Mouse (Mus musculus) limb, embryonic 11.5 days (tissue): Measurements from ENCODE around the gene Slc22a23. TPM values are rescaled to one million over a fixed set of nuclear protein-coding genes. Genes with fewer than 3 reads are reported as not detected.
A peak's percentile ranks its signal among the peaks of the same experiment; 100 is the strongest.

Experiments used
- ATAC-seq: fragments of 200-750 bp; cut with Nextera tagmentation; 2 replicates; pipeline ENCODE4 v1.8.0; 2017; ENCODE audit warnings: low read depth; ENCODE audit not compliant: insufficient number of reproducible peaks, low FRiP score, low TSS enrichment
- DNase-seq: peaks from one replicate; pipeline ENCODE4 v3.0.0-alpha.2; 2015; ENCODE audit warnings: low spot score
- H3K27ac ChIP-seq: fragments of 300-500 bp; sonication (generic); replicated peaks from 2 replicates; pipeline ENCODE4 v1.5.1; 2014; ENCODE audit warnings: low read depth, mild to moderate bottlenecking, low read length
- H3K27me3 ChIP-seq: fragments of 300-500 bp; sonication (generic); 2 replicates; pipeline ENCODE4 v1.6.1; 2014; ENCODE audit warnings: mild to moderate bottlenecking, low read length, mixed read lengths; ENCODE audit not compliant: control insufficient read depth, insufficient read depth
- H3K36me3 ChIP-seq: fragments of 300-500 bp; sonication (generic); 2 replicates; pipeline ENCODE4 v1.6.1; 2014; ENCODE audit warnings: mild to moderate bottlenecking, low read length, moderate library complexity, mixed read lengths; ENCODE audit not compliant: control insufficient read depth, insufficient read depth
- H3K4me1 ChIP-seq: fragments of 300-500 bp; sonication (generic); 2 replicates; pipeline ENCODE4 v1.6.1; 2014; ENCODE audit warnings: low read length, mixed read lengths; ENCODE audit not compliant: control insufficient read depth, insufficient read depth
- H3K4me2 ChIP-seq: fragments of 300-500 bp; sonication (generic); 2 replicates; pipeline ENCODE4 v1.6.1; 2014; ENCODE audit warnings: low read depth, mild to moderate bottlenecking, moderate library complexity; ENCODE audit not compliant: severe bottlenecking
- H3K4me3 ChIP-seq: fragments of 300-500 bp; sonication (generic); 2 replicates; pipeline ENCODE4 v1.5.1; 2014; ENCODE audit warnings: low read depth, low read length
- H3K9ac ChIP-seq: fragments of 300-500 bp; sonication (generic); 2 replicates; pipeline ENCODE4 v1.6.1; 2014; ENCODE audit warnings: mild to moderate bottlenecking, low read length
- H3K9me3 ChIP-seq: fragments of 300-500 bp; sonication (generic); 2 replicates; pipeline ENCODE4 v1.6.1; 2016; ENCODE audit warnings: low read length; ENCODE audit not compliant: control insufficient read depth
- WGBS: fragments of 180-500 bp; shearing (Covaris S2); extraction: QIAGEN DNeasy Blood & Tissue Kit; methylation state at CpG from one replicate; pipeline ENCODE4 v1.1.7; 2014; 5-methylcytosine and 5-hydroxymethylcytosine counted together
- polyA plus RNA-seq: library from polyadenylated mRNA; unstranded; fragments of >200 nt; fragmentation: Nextera tagmentation; extraction: Ambion mirVana; gene quantifications from 2 replicates; pipeline ENCODE4 v1.2.1, GENCODE M21; 2014

Gene Slc22a23
- polyA plus RNA-seq, 1 experiment from 2014 or later = 3.2 TPM

DNA sequence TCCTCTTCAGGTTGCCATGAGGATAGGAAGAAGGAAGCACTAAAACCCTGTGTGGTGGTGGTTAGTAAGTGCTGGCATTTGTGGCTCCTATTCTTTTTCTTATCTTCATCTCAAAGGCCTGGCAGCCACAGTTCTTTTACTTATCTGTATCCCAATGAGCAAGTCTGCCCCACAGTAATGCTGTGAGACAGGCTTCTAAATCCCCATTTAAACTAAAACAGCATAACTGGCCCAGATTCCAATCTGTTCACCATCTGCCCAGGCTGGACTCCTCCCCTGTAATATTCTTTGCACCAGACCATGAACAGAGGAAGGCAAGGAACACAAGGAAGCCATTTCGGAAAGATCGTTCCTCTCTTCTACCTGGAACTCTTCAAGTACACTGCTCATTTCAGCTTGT is 70.6 kb downstream of the Slc22a23 start:
- no peak overlapping the region for H3K4me3 ChIP-seq
- no peaks in the 10 kb centered on the region for H3K9me3 ChIP-seq
- H3K4me1 ChIP-seq = peaks cover 7% of the 10 kb centered on the region
- H3K27ac ChIP-seq = no peak overlapping the region
- DNase-seq (no peak), ATAC-seq (no peak)
- 86% methylated on average over 2 of the region's 2 CpGs for WGBS
- no peak overlapping the region for H3K4me2 ChIP-seq
- H3K27me3 ChIP-seq = no peaks in the 10 kb centered on the region
- no peak overlapping the region for H3K9ac ChIP-seq
- no peaks in the 10 kb centered on the region for H3K36me3 ChIP-seq

DNA sequence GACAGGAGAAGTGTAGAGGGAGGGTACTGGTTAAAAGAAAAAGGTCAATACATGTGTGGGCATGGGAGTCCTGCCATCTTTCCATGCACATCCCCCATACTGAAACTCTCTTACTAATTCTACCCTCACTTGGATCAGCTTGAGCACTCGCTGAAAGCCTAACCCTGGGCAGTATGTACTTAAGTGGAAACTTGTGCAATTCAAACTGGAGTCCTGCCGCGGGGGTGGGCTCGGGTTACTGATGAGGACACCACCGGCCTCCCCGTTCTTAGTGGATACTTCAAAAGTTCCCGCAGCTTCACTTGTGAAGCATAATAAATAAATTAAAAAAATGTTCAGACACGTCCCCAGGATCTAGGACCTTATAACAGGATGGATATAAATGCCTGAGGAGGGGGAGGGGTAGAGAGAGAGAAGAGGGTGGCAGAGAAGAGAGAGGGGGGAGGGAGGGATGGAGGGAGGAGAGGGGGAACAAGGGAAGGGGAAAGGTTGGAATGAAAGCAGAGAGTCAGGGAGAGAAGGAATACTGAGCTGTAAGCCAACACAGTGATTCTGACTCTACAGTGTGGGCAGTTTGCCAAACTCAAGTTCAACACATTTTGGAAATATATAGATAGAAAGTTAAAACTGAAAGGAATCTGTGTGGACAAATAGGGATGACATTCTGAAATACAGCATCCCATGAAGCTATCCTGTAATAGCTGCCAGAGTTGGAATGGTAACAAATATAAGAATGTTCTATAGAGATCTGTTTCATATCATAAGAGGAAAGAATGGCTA is 72.5 kb downstream of the Slc22a23 start:
- no peaks in the 10 kb centered on the region for H3K9me3 ChIP-seq
- no peak overlapping the region for H3K9ac ChIP-seq
- no peak overlapping the region for H3K4me3 ChIP-seq
- H3K4me1 ChIP-seq = peaks cover 7% of the 10 kb centered on the region
- WGBS = 12% methylated on average over 8 of the region's 8 CpGs
- no peaks in the 10 kb centered on the region for H3K36me3 ChIP-seq
- ATAC-seq (no peak; the same call in 1 of the 2 replicates), DNase-seq (peak; percentile 52)
- H3K4me2 ChIP-seq = no peak overlapping the region
- no peak overlapping the region for H3K27ac ChIP-seq
- H3K27me3 ChIP-seq = no peaks in the 10 kb centered on the region

DNA sequence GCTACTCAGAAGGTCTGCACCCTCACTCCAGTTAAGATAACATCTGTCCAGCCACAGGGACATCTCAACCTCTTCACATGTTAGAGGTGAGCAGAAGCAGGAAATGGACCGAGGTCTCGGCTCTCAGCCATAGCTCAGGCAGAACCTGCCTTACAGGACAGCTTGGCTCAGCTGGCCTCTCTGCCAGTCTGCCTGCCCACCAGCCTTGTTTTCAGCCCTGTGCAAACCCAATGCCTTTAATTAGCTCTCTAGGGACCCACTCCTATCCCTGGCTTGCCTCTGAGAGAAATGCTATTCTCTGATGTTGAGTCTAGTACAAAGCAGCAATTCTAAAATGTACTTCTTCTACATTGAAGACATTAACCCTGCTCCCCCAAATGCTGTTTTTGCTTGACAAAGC is 73.3 kb downstream of the Slc22a23 start:
- ATAC-seq = no peak

DNA sequence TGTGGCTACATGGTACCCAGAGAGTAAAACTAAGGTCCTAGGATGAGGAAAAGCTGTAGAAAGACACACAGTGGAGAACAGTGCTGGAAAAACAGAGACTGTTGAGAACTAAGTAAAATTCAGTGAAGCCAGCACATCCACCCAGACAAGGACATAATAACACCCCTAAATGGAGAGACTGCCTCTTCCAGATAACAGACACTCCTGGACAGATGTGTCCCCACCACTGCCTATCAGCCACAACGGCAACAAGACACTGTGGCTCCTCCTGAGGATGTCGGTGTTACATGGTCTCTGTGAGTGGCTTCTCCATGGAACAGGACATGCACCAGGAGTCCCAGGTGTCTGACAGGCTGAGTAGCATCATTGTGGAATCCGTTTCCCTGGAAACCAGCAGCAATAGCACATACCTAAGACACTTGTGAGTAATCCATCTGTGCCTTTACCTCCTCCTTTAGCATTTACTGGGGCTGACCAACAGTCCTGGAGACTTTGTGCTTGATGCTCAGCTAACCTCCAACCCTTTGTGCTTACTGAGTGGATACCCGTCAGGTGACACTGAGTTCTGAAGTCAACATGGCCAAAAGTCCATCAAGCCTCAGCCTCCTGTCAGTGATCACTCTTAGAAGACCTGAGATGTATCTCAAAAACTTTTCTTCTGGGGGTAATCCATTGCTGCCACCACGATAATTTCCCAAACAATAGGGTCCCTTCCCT is 73.9 kb downstream of the Slc22a23 start:
- Histone ChIP-seq H3K27me3 (no peaks in the 10 kb centered on the region), H3K27ac (no peak overlapping the region), H3K4me2 (no peak overlapping the region), H3K9me3 (no peaks in the 10 kb centered on the region), H3K36me3 (no peaks in the 10 kb centered on the region), H3K4me1 (peaks cover 7% of the 10 kb centered on the region), H3K4me3 (no peak overlapping the region), H3K9ac (no peak overlapping the region)
- ATAC-seq = no peak
- no peak for DNase-seq
- WGBS = 85% methylated on average over 5 of the region's 5 CpGs

More for the DNA sequence above, 73.3 kb downstream of the Slc22a23 start:
- Histone ChIP-seq H3K36me3 (no peaks in the 10 kb centered on the region), H3K27me3 (no peaks in the 10 kb centered on the region), H3K9me3 (no peaks in the 10 kb centered on the region), H3K4me3 (no peak overlapping the region), H3K4me2 (no peak overlapping the region), H3K27ac (no peak overlapping the region), H3K9ac (no peak overlapping the region), H3K4me1 (peaks cover 7% of the 10 kb centered on the region)
- WGBS = 84% methylated on average over 2 of the region's 2 CpGs
- DNase-seq = no peak

DNA sequence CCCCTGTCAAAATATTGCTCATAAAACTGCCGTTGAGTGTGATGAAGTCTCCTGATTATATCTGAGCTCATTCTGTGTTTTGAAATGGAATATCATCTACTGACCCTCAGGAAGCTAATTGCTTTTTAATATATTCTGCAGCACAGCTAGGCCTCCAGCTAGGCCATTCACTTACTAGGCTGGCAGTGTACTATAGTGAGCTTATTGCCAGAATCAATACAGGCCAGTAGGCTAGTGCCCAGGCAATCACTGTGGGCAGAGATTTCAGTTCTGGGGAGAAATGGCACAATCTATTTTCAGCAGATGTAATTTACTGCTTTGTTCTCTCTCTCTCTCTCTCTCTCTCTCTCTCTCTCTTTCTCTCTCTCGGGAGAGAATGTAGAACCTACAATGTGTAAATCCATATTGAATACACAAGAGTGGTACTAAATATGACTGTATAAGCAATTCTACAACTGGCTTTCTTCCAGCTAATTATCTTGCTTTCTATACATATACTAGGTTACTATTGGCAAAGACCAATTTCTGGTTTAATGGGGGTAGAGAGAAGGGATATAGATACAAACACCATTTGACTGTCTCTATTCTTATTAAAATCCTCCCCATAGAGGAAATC is 75.5 kb downstream of the Slc22a23 start:
- Histone ChIP-seq H3K4me2 (no peak overlapping the region), H3K27me3 (no peaks in the 10 kb centered on the region), H3K9me3 (no peaks in the 10 kb centered on the region), H3K36me3 (no peaks in the 10 kb centered on the region), H3K9ac (no peak overlapping the region), H3K4me3 (no peak overlapping the region), H3K27ac (no peak overlapping the region), H3K4me1 (peaks cover 7% of the 10 kb centered on the region)
- DNase-seq (no peak), ATAC-seq (no peak)
- 88% methylated on average over 2 of the region's 2 CpGs for WGBS

DNA sequence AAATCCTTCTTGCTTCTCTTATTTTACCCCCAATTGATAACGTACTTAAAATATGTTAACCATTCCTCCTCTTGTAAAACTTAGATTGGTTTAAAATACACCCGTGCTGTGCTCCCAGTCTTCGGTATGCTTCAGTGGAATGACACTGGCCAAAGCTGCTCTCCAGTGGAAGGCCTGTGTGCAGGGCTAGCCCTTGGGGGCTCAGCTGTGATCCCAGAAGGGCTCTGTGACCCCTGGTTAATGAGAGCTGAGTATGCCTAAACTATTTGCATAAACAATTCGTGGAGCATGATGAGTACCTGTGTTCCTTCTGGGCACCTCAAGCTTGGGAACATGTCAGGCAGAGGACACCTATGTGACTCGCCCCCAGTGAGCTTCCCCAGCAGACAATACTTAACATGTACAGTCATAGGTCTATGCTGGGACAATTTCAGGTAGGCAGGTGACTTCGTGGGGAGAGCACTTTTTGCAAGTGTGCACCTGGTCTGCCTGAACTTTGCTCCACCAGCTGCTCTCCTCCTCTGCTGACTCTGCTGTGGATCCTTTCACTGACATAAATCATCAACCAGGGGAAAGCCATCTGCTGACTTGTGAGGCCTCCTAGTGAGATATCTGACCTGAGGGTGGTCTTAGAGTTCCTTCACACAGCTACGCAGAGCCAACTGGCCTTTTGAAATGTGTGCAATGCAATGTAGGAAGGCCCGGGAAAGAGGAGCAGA is 77.9 kb downstream of the Slc22a23 start:
- DNase-seq = no peak
- ATAC-seq = no peak
- Histone ChIP-seq H3K9ac (no peak overlapping the region), H3K4me2 (no peak overlapping the region), H3K4me3 (no peak overlapping the region), H3K9me3 (no peaks in the 10 kb centered on the region), H3K27ac (no peak overlapping the region), H3K36me3 (no peaks in the 10 kb centered on the region), H3K4me1 (peaks cover 5% of the 10 kb centered on the region; the same call in 1 of the 2 replicates), H3K27me3 (no peaks in the 10 kb centered on the region)
- WGBS = 81% methylated on average over 8 of the region's 8 CpGs

DNA sequence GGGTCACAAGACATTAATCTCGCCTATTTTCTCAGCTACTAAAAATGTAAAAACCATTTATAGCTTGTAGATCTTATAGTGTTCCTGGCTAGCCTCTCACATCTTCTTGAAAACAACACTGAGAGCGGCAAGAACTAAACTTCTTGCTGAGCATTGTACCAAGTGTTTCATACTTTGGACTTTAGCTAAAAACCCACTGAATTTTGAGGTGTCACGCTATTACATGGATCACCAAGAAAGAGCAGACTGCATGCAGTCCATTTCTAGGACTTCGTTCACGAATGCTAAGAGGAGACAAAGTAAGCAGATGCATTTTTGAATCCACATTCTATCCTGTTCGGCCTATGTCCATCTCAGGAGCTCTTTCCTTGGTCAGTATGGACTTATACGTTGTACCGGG is 78.9 kb downstream of the Slc22a23 start:
- DNase-seq = no peak
- Histone ChIP-seq H3K36me3 (no peaks in the 10 kb centered on the region), H3K27ac (no peak overlapping the region), H3K4me1 (no peaks in the 10 kb centered on the region), H3K4me3 (no peak overlapping the region), H3K27me3 (no peaks in the 10 kb centered on the region), H3K4me2 (no peak overlapping the region), H3K9ac (no peak overlapping the region), H3K9me3 (no peaks in the 10 kb centered on the region)
- no peak for ATAC-seq
- 95% methylated on average over 8 of the region's 8 CpGs for WGBS

DNA sequence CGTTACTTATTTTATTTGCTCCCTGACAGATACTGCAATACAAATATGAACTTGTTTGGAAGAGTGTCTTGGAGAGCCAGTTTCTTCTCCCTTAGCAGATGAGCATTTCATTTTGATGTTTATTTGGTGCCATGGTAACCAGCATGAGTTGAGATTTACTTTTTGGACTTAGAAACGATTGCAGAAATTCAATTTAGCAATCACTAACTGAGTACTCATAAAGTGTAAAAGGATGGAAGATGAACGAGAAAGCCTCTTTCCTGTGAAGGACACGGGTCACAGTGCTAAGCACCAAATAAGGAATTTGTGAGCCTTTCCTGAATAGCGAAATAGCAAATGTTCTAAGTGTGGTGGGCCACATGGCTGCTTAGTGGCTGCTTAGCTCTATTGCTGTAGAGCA is 79.4 kb downstream of the Slc22a23 start:
- Histone ChIP-seq H3K4me2 (no peak overlapping the region), H3K36me3 (no peaks in the 10 kb centered on the region), H3K4me3 (no peak overlapping the region), H3K9me3 (no peaks in the 10 kb centered on the region), H3K9ac (no peak overlapping the region), H3K27ac (no peak overlapping the region), H3K27me3 (no peaks in the 10 kb centered on the region), H3K4me1 (no peaks in the 10 kb centered on the region)
- ATAC-seq (no peak), DNase-seq (no peak)
- WGBS = 85% methylated on average over 5 of the region's 5 CpGs
